Mouse (Mus musculus) testis, adult 2 months (tissue): Measurements from ENCODE around the gene Smtnl2.

ENCODE experiments used
- CTCF ChIP-seq: fragments of 200-500 bp; IDR thresholded peaks from 2 replicates; pipeline ENCODE4 v1.5.1; 2012; ENCODE audit warnings: low read depth, mild to moderate bottlenecking, inconsistent platforms, low read length, moderate library complexity; ENCODE audit not compliant: control insufficient read depth, insufficient read depth, insufficient replicate concordance
- POLR2A ChIP-seq: fragments of 200-500 bp; IDR thresholded peaks from 2 replicates; pipeline ENCODE4 v1.6.1; 2012; ENCODE audit warnings: low read depth, mild to moderate bottlenecking, inconsistent platforms, low read length, moderate library complexity; ENCODE audit not compliant: control insufficient read depth

DNA sequence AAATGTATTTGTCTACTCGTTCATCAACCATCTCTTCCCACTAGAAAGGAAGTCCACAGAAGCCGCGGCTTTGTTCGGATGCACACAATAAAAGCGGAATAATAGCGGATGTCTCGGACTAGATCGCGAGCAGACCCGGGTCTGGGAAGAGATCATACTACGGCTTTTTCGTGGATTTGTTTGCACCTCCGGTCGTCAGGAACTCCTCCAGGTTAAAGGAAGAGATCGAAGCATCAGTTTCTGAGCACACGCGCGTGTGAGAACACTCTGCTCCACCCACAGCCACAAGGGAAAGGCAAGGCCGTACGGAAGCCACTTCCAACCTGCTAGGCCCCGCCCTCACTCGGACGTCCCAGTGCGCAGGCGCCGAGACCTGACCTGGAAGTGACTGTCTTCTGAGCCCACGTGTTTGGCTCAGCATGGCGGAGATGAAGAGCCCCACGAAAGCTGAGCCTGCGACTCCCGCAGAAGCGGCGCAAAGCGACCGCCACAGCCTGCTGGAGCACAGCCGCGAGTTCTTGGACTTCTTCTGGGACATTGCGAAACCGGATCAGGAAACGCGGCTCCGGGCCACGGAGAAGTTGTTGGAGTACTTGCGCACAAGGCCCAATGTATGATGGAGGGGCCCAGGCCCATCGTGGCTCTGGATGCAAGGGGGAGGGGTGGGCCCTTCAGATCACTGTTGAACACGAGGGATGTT, 29.6 kb upstream of the Smtnl2 start, which contains the start of gene Mybbp1a:
- TF ChIP-seq CTCF (no peak), POLR2A (peak; percentile 96)
